Mouse (Mus musculus): ENCODE measurements around the gene Neurog3.
A peak's percentile ranks its signal among the peaks of the same experiment; 100 is the strongest.

GRCm38 (mm10) chr10:62104835-62105576 lies 27.9 kb upstream of the Neurog3 start:
- TF ChIP-seq USF1 (IDR thresholded peaks at IDR 0.05; ENCODE audit: low read depth): no peak
- TF ChIP-seq CEBPB (IDR thresholded peaks at IDR 0.05; ENCODE audit: low read depth): no peak
- TF ChIP-seq CTCF (IDR thresholded peaks at IDR 0.05; ENCODE audit: control insufficient read depth, insufficient read depth, insufficient read length): peak; percentile 59
